Mouse (Mus musculus) hindbrain, embryonic 13.5 days (tissue): ENCODE data around the gene Gm5108. TPM values are rescaled to one million over a fixed set of nuclear protein-coding genes. Genes with fewer than 3 reads are reported as not detected.

ENCODE experiments used
- polyA plus RNA-seq: library from polyadenylated mRNA; unstranded; fragments of >200 nt; fragmentation: Nextera tagmentation; extraction: Ambion mirVana; gene quantifications from 2 replicates; pipeline ENCODE4 v1.2.1, GENCODE M21; 2015

Gene Gm5108
- polyA plus RNA-seq, 1 experiment from 2014 or later: not detected

Other genes with a start within 250 kb of the Gm5108 start
- 43.8 and 44.7 TPM in 2 replicates for gene Atp8a1, start 94.2 kb upstream of the Gm5108 start, polyA plus RNA-seq
- not detected in 2 replicates for gene Gm21905, start 4.8 kb downstream of the Gm5108 start, polyA plus RNA-seq
- gene Grxcr1, start 90.2 kb downstream of the Gm5108 start, polyA plus RNA-seq: 0.21 and 0.43 TPM in 2 replicates